Mouse (Mus musculus): ENCODE data around the gene Sys1. TPM values are rescaled to one million over a fixed set of nuclear protein-coding genes. Genes with fewer than 3 reads are reported as not detected.

Gene Sys1
- polyA plus RNA-seq, 1 experiment from 2014 or later = 65.2 TPM

DNA sequence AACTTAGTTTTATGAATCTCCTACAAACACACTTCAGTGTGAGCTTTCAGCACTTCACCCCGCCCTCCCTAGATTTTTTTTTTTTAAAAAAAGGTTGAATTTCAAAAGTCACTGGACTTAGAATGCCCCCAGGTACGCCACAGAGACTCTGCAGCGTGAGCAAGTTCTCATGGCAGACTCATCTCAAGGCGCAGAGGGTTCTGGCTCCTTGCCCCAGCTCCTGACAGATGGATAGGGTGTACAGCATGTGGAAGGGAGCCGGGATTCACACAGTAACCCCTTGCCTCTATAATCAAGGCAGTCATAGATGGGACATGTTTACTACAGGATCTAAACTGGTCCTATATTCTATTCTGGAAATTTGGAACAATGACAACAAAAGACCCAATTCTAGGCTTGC lies 31.4 kb upstream of the Sys1 start:
- Histone ChIP-seq H3K4me3 (no peak overlapping the region), H3K9ac (no peak overlapping the region), H3K9me3 (no peaks in the 10 kb centered on the region), H3K27ac (no peak overlapping the region), H3K4me1 (peaks cover 2% of the 10 kb centered on the region; the same call in 1 of the 2 replicates), H3K27me3 (0 out of 2 replicates have a peak, but pooled peaks cover 10% of the 10 kb centered on the region), H3K36me3 (peaks cover 58% of the 10 kb centered on the region), H3K4me2 (replicated peaks) (no peak overlapping the region)
- ATAC-seq (ENCODE audit: low FRiP score, low read depth) = no peak
- 75% methylated on average over 5 of the region's 5 CpGs for WGBS

DNA sequence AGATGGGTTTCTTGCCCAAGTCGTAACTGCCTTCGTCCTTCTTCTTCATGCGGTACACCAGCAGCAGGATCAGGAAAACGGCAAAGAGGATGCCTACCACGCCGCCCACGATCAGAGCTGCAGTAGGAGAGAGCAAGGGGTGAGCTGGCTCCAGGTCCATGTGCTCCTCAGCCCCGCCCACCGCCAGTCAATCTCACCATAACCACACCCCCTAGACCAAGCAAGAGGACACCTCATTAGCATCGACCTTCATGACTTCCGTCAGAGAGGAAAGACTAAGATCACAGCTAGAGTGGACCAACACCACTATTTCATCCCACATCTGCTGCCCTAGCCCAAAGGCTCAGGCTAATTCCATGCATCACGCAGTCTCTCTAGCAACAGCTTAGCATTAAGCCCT lies 30.6 kb upstream of the Sys1 start:
- Histone ChIP-seq H3K4me3 (no peak overlapping the region), H3K4me1 (peaks cover 9% of the 10 kb centered on the region), H3K27ac (no peak overlapping the region), H3K9ac (no peak overlapping the region), H3K36me3 (peaks cover 58% of the 10 kb centered on the region), H3K4me2 (replicated peaks) (no peak overlapping the region), H3K27me3 (0 out of 2 replicates have a peak, but pooled peaks cover 10% of the 10 kb centered on the region), H3K9me3 (no peaks in the 10 kb centered on the region)
- 19% methylated on average over 12 of the region's 12 CpGs for WGBS
- ATAC-seq (ENCODE audit: low FRiP score, low read depth) = no peak

DNA sequence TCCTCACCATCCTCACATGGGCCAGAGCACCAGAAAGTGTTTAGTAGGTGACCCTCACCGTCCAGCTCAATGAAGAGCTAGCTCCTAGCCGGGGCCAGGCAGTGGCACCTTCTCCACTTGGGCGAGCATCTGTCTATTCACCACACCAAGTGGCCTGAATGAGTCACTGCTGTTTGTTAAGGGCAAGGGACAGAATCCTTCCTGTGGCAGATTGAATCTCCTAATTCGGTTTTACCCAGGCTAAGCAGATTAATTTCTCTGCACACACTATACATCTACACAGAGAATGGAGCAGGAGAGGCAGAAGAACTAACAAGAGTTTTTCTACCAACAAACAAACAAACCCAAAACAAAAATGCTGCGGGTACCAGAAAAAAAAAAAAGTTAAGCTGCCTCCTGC lies 29.8 kb upstream of the Sys1 start:
- Histone ChIP-seq H3K4me1 (peaks cover 17% of the 10 kb centered on the region), H3K27ac (no peak overlapping the region), H3K9ac (no peak overlapping the region), H3K9me3 (no peaks in the 10 kb centered on the region), H3K36me3 (peaks cover 58% of the 10 kb centered on the region), H3K4me3 (no peak overlapping the region), H3K4me2 (replicated peaks) (no peak overlapping the region), H3K27me3 (0 out of 2 replicates have a peak, but pooled peaks cover 10% of the 10 kb centered on the region)
- WGBS = 85% methylated on average over 5 of the region's 5 CpGs
- no peak for ATAC-seq (ENCODE audit: low FRiP score, low read depth)

GRCm38 (mm10) chr2:164428451-164428850 lies 28.3 kb upstream of the Sys1 start:
- Histone ChIP-seq H3K9me3 (no peaks in the 10 kb centered on the region), H3K27me3 (0 out of 2 replicates have a peak, but pooled peaks cover 10% of the 10 kb centered on the region), H3K36me3 (peaks cover 56% of the 10 kb centered on the region), H3K27ac (no peak overlapping the region), H3K4me2 (replicated peaks) (no peak overlapping the region), H3K9ac (no peak overlapping the region), H3K4me1 (peaks cover 32% of the 10 kb centered on the region), H3K4me3 (no peak overlapping the region)
- 41% methylated on average over 5 of the region's 5 CpGs for WGBS
- ATAC-seq (ENCODE audit: low FRiP score, low read depth) = no peak

DNA sequence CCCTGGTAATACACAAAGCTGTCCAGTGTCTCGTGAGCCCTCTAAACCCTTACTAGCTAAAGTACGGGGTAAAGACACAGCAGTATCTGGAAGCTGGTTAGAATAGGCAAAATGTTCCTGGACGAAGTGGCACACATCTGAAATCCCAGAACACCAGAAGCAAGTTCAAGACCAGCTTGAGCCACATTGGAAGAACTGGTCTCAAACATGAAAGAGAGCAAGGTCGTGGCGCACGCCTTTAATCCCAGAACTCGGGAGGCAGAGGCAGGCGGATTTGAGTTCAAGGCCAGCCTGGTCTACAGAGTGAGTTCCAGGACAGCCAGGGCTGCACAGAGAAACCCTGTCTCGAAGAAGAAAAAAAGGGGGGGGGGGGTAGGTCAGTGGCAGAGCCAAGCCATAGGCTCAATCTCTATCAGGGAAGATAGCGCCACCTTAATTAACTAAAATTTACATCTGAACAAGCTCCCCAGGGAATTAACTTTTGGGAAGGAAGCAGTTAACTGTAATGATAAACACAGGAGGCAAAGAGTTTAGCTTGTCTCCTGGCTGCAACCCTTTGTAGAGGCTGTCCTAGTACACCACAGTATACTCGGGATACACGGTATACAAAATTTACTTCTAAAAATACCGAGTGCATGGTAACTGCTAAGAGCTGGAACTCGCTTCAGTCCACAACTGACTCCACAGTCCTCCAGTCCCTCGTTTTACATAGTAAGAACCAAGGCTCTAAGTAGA lies 26.7 kb upstream of the Sys1 start:
- Histone ChIP-seq H3K4me3 (no peak overlapping the region), H3K4me2 (replicated peaks) (0 out of 2 replicates have a peak overlapping the region, but pooled peaks have one; percentile 38), H3K4me1 (peaks cover 48% of the 10 kb centered on the region), H3K9me3 (no peaks in the 10 kb centered on the region), H3K27ac (peak overlapping the region; percentile 15; the same call in 1 of the 2 replicates), H3K36me3 (peaks cover 43% of the 10 kb centered on the region), H3K27me3 (0 out of 2 replicates have a peak, but pooled peaks cover 10% of the 10 kb centered on the region), H3K9ac (no peak overlapping the region)
- ATAC-seq (ENCODE audit: low FRiP score, low read depth) = no peak
- WGBS = 47% methylated on average over 15 of the region's 15 CpGs

DNA sequence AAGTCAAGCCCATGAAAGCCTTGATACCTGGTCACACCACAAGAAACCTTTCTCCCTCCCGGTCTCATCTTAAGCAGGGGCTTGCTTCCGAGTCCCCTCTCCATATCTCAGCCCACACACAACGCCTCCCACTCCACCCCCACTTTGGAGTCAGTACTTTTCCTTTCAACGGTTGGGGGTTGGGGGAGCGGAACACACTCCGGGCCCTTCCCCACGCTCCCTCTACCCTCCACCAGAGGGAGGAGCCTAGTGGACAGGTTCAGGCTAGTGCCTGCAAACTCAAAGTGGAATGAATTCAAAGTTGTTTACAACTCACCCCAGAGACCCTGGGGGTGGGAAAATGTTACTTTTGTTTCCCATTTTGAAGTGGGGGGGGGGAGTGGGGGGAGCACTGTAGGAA lies 26.1 kb upstream of the Sys1 start:
- Histone ChIP-seq H3K9me3 (no peaks in the 10 kb centered on the region), H3K27ac (peak overlapping the region; percentile 15; the same call in 1 of the 2 replicates), H3K4me1 (peaks cover 55% of the 10 kb centered on the region), H3K4me3 (no peak overlapping the region), H3K4me2 (replicated peaks) (peak overlapping the region; percentile 38), H3K36me3 (peaks cover 40% of the 10 kb centered on the region), H3K27me3 (0 out of 2 replicates have a peak, but pooled peaks cover 10% of the 10 kb centered on the region), H3K9ac (no peak overlapping the region)
- WGBS = 9% methylated on average over 7 of the region's 7 CpGs
- ATAC-seq (ENCODE audit: low FRiP score, low read depth) = peak; percentile 34; the same call in 1 of the 2 replicates

GRCm38 (mm10) chr2:164431676-164432465 lies 24.9 kb upstream of the Sys1 start:
- Histone ChIP-seq H3K4me3 (no peak overlapping the region), H3K36me3 (peaks cover 28% of the 10 kb centered on the region), H3K27ac (peak overlapping the region; percentile 56), H3K9ac (no peak overlapping the region), H3K27me3 (0 out of 2 replicates have a peak, but pooled peaks cover 10% of the 10 kb centered on the region), H3K4me2 (replicated peaks) (peak overlapping the region; percentile 36; the same call in 1 of the 2 replicates), H3K4me1 (peaks cover 67% of the 10 kb centered on the region), H3K9me3 (no peaks in the 10 kb centered on the region)
- 56% methylated on average over 9 of the region's 9 CpGs for WGBS
- ATAC-seq (ENCODE audit: low FRiP score, low read depth) = no peak

DNA sequence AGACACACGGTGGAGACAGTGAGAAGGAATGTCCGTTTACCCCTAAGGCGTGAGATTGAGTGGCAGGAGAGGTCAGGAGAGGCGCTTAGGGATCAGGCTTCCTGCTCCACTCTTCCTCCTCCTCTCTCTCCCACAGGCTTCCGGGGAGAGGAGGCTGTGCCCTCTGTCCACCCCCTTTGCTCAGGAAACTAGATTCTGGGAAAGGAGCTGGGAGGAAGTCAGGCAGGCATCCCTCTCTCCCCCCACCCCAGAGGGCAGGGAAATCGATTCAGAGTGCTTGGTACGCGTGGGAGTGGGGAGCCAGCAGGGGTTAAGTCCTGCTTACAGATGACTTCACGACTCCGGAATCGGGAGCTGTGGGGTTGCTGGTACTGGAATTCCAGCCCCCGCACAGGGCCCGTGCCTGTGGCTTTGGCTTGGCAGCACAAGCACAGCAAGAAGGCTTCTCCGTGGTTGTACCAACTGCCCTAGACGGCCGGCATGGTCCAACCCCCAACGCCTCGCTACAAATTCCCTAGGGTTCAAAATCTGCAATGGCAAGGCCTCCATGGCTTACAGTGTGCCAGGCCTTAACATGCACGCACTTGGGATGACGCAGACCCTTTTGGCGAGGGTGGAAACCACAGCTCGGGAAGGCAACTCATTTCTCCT lies 24.1 kb upstream of the Sys1 start:
- Histone ChIP-seq H3K4me1 (peaks cover 75% of the 10 kb centered on the region), H3K9me3 (no peaks in the 10 kb centered on the region), H3K9ac (peak overlapping the region; percentile 27; the same call in 1 of the 2 replicates), H3K27ac (peak overlapping the region; percentile 56), H3K27me3 (0 out of 2 replicates have a peak, but pooled peaks cover 10% of the 10 kb centered on the region), H3K4me3 (no peak overlapping the region), H3K4me2 (replicated peaks) (peak overlapping the region; percentile 36), H3K36me3 (peaks cover 20% of the 10 kb centered on the region)
- WGBS = 23% methylated on average over 22 of the region's 22 CpGs
- ATAC-seq (ENCODE audit: low FRiP score, low read depth) = peak; percentile 21; the same call in 1 of the 2 replicates

GRCm38 (mm10) chr2:164433278-164433895 lies 23.4 kb upstream of the Sys1 start:
- H3K9me3 ChIP-seq = no peaks in the 10 kb centered on the region
- H3K9ac ChIP-seq = 0 out of 2 replicates have a peak overlapping the region, but pooled peaks have one; percentile 4
- H3K4me2 ChIP-seq (replicated peaks) = peak overlapping the region; percentile 36
- peaks cover 13% of the 10 kb centered on the region for H3K36me3 ChIP-seq
- peak overlapping the region; percentile 56 for H3K27ac ChIP-seq
- H3K4me1 ChIP-seq = peaks cover 81% of the 10 kb centered on the region
- H3K4me3 ChIP-seq = no peak overlapping the region
- no peak for ATAC-seq (ENCODE audit: low FRiP score, low read depth)
- 0 out of 2 replicates have a peak, but pooled peaks cover 10% of the 10 kb centered on the region for H3K27me3 ChIP-seq
- 71% methylated on average over 9 of the region's 9 CpGs for WGBS

GRCm38 (mm10) chr2:164434681-164435080 lies 22.1 kb upstream of the Sys1 start:
- Histone ChIP-seq H3K4me2 (replicated peaks) (no peak overlapping the region), H3K36me3 (no peaks in the 10 kb centered on the region; the same call in 1 of the 2 replicates), H3K4me3 (no peak overlapping the region), H3K9me3 (no peaks in the 10 kb centered on the region), H3K27me3 (0 out of 2 replicates have a peak, but pooled peaks cover 3% of the 10 kb centered on the region), H3K27ac (no peak overlapping the region), H3K9ac (no peak overlapping the region), H3K4me1 (peaks cover 94% of the 10 kb centered on the region)
- no peak for ATAC-seq (ENCODE audit: low FRiP score, low read depth)
- WGBS = 40% methylated on average over 3 of the region's 3 CpGs

Data from limb, embryonic 13.5 days (tissue).